Mouse (Mus musculus) spleen, postnatal 0 days (tissue): ENCODE measurements around the gene Gm5926. TPM values are rescaled to one million over a fixed set of nuclear protein-coding genes. Genes with fewer than 3 reads are reported as not detected.

Experiments used
- polyA plus RNA-seq: library from polyadenylated mRNA; unstranded; fragments of >200 nt; fragmentation: Nextera tagmentation; extraction: Ambion mirVana; gene quantifications from 2 replicates; pipeline ENCODE4 v1.2.1, GENCODE M21; 2015

Gm5926 gene
- not detected in 2 replicates for polyA plus RNA-seq

DNA sequence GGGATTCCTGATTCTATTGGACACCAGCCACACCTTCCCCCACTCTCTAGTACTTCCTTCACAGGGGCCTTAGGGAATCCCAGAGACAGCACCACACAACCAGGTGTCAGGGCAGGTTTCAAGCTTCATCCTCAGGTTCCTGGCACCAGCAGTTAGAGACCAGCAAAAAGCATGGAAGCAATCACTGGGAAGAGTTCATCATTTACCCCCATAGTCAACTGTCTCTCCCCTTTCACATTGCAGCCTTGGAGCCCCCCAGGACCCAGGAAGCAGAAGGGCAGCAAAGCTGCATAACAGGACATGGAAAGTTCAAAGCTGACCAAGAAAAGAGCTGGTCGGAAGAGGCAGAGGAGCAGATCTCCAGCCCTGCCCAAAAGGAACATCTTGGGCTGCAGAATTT, at the start of gene Gm5926:
TSS of gene Gm5926 (plus strand) at position 301 of the 400 bp plus-strand sequence.

Other genes with a start within 250 kb of the Gm5926 start
- not detected in 2 replicates for gene Btbd35f1, start 90.7 kb upstream of the Gm5926 start, polyA plus RNA-seq
- not detected in 2 replicates for gene Btbd35f21, start 75.4 kb downstream of the Gm5926 start, polyA plus RNA-seq
- gene Btbd35f30, start 243.9 kb downstream of the Gm5926 start, polyA plus RNA-seq = not detected in 2 replicates